Mouse (Mus musculus) WW6 (cell line): Measurements from ENCODE around the gene Carf.
"Not testable (repeated sequence)": the region's sequence is repeated elsewhere in the genome, so short reads cannot be mapped to it uniquely, and the experiment has no call there.

Experiments used
- DNase-seq: peaks from one replicate; pipeline ENCODE4 v3.0.0-alpha.2; 2013; ENCODE audit warnings: low read depth, low spot score

Carf gene

DNA sequence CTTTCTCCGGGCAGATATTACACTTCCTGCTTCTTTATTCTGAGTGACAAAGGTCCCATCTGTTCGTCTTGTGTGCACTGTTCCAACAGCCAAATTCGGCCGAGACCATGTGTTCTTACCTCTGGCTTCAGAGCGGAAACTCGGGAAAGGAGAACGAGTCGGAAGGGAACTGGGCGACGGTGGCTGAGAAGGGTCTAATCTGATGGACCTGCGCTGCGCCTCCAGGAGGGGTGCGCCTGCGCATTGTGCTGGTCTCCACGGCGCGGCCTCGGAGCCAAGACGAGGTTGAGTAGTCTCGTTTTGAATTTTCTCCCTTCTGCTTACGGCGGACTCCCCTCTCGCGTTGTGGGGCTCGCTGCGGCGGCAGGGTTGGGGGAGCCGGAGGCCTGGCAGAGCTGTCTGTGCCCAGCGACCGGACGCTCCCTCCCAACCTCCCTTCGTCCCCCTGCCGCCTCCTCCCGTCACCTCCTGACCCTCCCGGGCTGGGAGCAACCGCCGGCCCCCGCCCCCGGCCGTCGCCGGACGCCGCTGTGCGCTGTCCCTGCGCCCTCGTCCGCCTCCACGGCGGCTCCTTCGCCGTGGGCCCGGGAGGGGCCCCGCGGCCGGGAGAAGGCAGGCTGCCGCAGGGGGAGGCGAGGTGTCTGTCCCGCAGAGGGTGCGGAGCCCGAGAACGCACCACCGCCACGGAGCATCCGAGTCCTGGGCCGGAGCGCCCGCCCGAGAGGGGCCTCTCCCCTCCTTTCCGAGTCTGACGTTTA lies at the start of gene Carf, which contains the start of gene Wdr12:
TSS of gene Carf (plus strand) at position 224 of the 758 bp plus-strand sequence.
TSS of gene Wdr12 (minus strand) at position 622 of the 758 bp plus-strand sequence.
- peak; percentile 94 for DNase-seq

GRCm38 (mm10) chr1:60054659-60055058 lies 43.4 kb upstream of the Carf start:
- no peak for DNase-seq

- DNase-seq: no peak
These were observed 41.7 kb upstream of the Carf start for GRCm38 (mm10) chr1:60056310-60056709.

DNA sequence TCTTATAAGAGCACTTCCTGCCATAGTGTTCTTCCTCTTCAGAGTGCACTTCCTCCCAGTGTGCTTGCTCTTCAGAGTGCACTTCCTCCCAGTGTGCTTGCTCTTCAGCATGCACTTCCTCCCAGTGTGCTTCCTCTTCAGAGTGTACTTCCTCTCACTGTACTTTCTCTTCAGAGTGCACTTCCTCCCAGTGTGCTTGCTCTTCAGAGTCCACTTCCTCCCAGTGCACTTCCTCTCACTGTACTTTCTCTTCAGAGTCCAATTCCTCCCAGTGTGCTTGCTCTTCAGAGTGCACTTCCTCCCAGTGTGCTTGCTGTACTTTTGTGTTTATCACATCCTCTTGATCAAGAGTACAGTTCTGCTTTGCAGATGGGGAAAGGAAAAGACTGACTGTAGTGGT lies 27.3 kb upstream of the Carf start:
- DNase-seq: not testable (repeated sequence)

DNA sequence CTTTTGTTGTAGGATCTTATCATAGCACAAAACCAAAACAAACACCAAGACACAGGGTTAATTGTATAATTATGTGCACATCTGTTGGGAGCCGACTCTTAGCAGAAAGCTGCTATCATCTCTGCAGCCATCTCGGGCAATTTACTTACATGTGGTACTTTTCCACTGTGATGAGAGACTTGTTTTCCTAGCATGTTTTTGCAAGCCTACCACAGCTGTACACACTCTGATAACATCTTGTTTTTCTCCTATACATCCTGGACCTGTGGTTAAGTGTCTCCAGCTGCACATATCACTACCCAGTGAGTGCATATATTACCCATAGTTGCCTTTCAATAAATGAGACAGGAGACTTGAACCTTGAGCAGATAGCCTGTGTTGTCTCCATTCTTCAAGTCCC lies 23.1 kb upstream of the Carf start:
- no peak for DNase-seq

DNA sequence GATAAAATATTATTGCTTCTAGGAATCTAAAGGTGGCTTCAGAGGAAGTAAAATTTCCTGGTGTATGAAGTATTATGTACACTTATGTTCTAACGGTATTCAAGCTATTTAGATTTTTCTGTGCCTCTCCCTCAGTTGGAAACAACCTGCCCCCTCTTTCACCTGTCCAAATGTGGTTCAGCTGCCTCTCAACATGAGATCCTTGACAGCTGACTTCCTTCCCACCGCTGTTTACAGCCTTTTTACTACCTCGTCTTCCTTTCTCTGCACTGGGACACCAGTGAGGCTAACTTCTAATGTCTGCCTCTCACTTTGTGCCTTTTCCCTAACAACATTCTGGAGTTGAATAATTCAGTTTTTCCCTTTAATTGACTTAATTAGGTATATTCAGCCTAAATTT lies 22.5 kb upstream of the Carf start:
- no peak for DNase-seq

GRCm38 (mm10) chr1:60076411-60076810 lies 21.6 kb upstream of the Carf start:
- DNase-seq: no peak

GRCm38 (mm10) chr1:60096572-60097276 lies 1.3 kb upstream of the Carf start:
- DNase-seq: no peak

- DNase-seq: peak; percentile 58
These were observed 597 bp upstream of the Carf start for GRCm38 (mm10) chr1:60097277-60098023.

DNA sequence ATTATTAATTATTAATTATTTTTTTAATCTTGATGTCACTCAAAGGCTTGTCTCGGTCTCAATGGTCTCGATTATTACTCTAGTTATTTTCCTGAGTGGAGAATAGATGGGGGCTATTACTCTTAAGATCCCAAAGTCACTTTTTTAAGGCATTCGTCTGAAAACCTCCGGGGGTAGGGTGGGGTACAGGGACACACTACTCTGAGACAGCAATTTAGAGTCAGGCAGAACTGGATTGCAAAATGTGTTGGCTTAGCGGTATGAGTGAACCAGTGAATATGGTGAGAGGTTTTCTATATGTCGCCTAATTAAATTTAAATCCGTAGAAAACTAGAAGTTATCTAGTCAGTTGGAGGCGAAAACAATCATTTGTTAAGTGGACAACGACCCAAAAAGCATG lies 792 bp downstream of the Carf start:
- no peak for DNase-seq

GRCm38 (mm10) chr1:60104582-60104981 lies 6.5 kb downstream of the Carf start:
- DNase-seq: no peak

DNA sequence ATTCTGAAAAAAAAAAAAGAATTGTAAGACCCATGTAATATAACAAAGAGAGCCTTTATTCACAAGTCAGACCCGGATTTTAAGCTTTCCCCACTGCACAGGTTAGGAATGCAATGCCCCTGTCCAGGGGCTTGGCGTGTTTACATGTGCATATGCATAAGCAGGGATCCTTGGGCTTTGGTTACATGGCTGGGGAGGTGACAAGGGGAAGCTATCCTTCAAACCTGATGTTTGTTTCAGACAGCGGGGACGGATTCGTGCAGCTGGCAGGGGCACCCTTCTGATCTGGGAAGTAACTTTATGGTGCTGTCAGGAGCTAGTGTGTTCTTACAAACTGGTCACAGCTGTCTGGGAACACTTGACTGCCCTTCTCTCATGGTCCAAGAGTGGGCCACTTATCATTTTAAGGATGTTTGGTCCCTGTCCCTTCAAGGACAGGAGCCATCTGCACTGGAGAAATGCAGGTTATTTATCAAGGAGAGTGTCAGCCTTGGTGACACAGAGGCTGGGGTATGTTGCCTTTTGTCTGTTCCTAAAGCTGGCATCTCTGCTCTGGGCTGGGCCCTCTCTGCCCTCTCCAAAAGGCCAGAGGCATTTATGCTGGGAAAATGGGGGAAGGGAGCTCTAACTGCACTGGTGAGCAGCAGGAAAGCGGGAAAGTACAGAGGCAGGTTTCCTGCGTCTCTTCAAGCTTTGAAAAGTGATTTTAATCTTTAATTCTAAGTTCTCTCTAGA lies 19.8 kb downstream of the Carf start:
- no peak for DNase-seq

DNA sequence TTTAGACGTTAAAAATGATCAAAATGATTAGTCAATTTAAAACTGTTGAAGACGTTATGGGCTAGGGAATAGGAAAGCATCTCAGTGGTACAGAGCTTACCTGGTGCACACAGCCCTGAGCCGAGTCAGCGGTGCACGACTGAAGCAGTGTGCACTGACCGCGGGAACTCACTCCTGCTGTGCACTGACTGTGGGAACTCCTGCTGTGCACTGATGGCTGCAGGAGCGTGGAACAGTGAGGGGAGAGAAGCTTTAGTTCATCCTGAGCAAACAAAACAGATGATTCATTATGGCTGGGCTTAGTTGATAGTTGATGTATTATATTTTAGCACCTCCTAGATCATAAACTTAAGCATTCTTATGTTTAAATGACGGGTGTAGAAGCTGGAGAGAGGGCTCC lies 39.3 kb downstream of the Carf start:
- DNase-seq: no peak

- DNase-seq: peak; percentile 11
These were observed 54.7 kb downstream of the Carf start for GRCm38 (mm10) chr1:60152700-60153099.

- DNase-seq: no peak
These were observed 58.6 kb downstream of the Carf start for GRCm38 (mm10) chr1:60156651-60157050.

DNA sequence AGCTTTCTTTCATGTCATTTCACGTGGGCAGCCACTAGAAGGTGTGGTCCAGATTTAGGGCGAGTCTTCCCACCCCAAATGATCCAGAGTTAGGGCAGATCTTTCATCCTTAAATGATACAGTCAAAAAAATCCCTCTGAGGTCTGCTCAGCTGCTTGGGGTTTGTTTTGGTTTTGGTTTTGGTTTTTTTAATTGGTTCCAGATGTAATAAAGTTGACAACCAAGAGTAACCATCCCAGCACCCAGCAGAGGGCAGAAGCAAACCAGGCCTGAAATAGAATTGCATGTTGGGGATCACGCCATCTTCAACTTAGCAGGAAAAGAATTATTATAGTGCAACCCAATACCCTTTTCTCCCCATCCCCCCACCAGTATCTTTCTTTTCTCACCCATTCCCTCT lies 60.4 kb downstream of the Carf start:
- no peak for DNase-seq

- no peak for DNase-seq
These were observed 65.6 kb downstream of the Carf start for GRCm38 (mm10) chr1:60163676-60164075.

DNA sequence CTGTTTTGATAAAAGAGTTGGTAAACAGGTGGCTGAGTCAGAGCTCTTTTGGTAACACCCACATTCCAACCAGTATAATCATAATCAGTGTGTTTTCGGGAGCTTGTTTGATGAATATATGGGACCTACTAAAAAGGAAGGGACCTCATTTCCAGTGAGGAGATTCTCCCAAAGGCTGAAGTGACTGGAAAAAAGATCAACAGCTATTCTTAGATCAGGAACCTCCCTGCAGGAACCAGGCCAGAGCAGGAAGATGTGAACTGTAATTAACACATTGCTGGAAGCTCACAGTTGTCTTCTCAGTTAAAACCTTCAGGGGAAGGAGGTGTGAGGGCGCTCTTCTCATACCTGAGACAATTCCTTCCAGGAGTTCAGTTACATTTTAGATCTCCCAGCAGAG lies 71.6 kb downstream of the Carf start:
- DNase-seq: no peak

DNA sequence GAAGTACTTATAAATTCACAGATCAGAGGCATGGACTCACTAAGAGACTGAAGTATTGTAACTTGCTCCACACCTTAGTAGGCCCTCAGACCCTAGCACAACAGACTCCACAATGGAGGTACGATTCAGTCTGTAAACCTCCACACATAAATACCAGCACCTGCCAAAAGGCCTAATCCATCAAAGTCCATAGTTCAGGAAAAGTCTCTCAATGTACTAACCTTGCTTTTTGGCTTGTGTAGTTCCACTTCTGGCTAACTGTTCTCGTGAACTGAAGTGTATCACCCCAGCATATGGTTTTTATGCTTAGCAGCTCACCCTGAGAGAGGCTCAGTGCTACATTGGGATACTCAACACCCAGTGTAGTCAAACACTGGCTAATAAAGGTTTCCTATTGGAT lies 72.2 kb downstream of the Carf start:
- DNase-seq: no peak

- no peak for DNase-seq
These were observed 75.1 kb downstream of the Carf start for GRCm38 (mm10) chr1:60173119-60173518.

DNA sequence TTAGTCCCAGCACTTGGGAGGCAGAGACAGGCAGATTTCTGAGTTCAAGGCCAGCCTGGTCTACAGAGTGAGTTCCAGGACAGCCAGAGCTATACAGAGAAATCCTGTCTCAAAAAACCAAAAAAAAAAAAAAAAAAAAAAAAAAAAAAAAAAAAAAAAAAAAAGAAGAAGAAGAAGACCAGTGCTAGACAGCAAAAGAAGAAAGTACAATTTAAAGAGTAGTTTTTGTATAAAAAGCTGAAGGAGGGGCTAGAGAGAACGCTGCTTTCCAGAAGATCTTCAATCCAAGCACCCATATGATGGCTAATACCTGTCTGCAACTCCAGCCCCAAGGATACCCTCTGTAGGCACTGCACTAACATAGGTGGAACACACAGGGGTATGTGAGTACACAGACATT lies 79.8 kb downstream of the Carf start:
- not testable (repeated sequence) for DNase-seq

GRCm38 (mm10) chr1:60179376-60179775 lies 81.3 kb downstream of the Carf start:
- no peak for DNase-seq
